Mouse (Mus musculus) left cerebral cortex, adult 8-10 months (tissue): ENCODE data around the gene Spef2. TPM values are rescaled to one million over a fixed set of nuclear protein-coding genes. Genes with fewer than 3 reads are reported as not detected.
"Not testable (repeated sequence)": the region's sequence is repeated elsewhere in the genome, so short reads cannot be mapped to it uniquely, and the experiment has no call there.

Experiments
- DNase-seq, 2 experiments: peaks; one replicate each; pipeline ENCODE4 v3.0.0; 2022; ENCODE audit warnings: low spot score in 2 of 2
- total RNA-seq, 4 experiments: library from RNA; stranded (reverse); gene quantifications; 2 replicates each; pipeline ENCODE4 v1.2.4; 2022

The Spef2 gene
- total RNA-seq, 4 experiments from 2014 or later, result 1.5 to 1.9 (median 1.6) TPM

- no peak for DNase-seq
Observed at GRCm38 (mm10) chr15:9677343-9678036, 71.2 kb downstream of the Spef2 start.

GRCm38 (mm10) chr15:9668575-9668974 lies 80.1 kb downstream of the Spef2 start:
- no peak for DNase-seq

GRCm38 (mm10) chr15:9664948-9665347 lies 83.7 kb downstream of the Spef2 start:
- DNase-seq, result not testable (repeated sequence)

- no peak for DNase-seq
Observed at GRCm38 (mm10) chr15:9661215-9661614, 87.5 kb downstream of the Spef2 start.

DNA sequence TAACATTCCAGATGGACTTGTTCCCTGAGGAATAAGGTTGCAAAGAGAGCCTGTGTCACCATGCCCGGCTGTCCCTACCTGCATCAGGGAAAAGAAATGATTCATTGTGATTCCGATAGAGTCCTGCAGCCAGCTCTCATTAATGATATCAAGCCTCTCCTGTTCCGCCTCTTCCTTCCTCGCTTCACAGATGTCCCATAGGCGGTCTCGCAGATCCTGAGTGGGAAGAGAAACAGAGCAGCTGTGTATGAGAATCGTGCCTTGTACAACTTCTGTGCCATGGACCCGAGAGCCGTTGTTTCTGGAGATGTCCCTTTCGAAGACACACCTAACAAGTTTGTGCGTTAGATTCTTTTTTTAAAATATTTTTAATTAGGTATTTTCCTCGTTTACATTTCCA lies 114.2 kb downstream of the Spef2 start:
- DNase-seq, result peak in 1 of 2 experiments; percentile 18

DNA sequence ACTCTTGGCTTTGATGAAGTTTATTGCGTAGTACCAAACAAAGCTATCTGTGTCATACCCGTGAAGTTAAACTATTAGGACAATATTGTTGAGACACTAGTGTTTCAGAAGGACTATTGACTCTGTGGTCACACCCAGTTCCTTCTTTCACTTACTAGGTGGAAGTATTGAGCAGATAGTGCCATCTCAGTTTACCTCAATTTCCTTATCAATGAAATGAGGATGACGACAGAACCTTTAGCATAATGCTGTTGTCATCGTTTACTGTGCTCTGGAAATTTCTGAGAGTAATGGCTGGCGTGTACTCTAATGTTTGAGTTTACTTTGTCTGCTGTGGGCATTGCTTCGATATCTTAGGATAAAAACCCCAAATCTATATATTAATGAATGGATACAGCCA lies 117.0 kb downstream of the Spef2 start:
- DNase-seq, result no peak

- no peak for DNase-seq
Observed at GRCm38 (mm10) chr15:9629660-9630059, 119.0 kb downstream of the Spef2 start.

- no peak for DNase-seq
Observed at GRCm38 (mm10) chr15:9624619-9625018, 124.0 kb downstream of the Spef2 start.

DNA sequence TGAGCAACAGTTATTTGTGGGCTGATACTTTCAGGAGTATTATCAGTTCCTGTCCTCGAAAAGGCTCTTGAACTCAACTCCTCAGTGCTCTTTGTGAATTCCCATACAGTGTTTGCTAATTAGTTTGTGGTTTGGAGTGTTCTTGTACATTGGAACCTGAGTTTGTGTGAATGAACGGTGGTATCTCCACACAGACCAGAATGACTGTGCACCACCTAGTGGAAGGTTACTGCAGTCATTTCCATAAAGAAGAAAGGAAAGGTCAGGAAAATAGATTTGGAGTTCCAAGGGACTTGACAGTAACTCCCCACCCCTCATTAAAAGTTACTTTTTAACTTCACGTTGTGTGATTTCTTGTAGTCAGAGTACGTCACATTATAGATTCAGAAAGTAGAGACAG lies 140.5 kb downstream of the Spef2 start:
- DNase-seq, result no peak

DNA sequence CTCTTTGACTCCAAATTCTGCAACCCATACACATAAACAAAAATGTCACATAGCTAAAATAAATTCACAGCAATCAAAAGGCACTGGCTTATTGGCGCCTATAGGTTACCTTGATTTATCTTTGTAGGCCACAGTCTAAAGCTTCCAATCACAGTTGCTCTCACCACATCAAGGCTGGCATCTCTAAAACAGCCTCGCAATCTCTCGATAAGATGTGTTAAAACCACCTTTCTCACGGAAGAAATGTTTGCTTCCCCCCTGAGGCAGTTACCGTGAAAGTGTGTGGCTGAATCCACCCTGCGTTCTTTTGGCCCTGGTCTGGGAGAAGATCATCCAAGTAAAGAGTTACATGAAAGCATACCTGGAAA lies 148.6 kb downstream of the Spef2 start:
- no peak for DNase-seq

- no peak for DNase-seq
Observed at GRCm38 (mm10) chr15:9599382-9600087, 149.1 kb downstream of the Spef2 start.

GRCm38 (mm10) chr15:9596298-9597060 lies 152.2 kb downstream of the Spef2 start:
- no peak for DNase-seq

DNA sequence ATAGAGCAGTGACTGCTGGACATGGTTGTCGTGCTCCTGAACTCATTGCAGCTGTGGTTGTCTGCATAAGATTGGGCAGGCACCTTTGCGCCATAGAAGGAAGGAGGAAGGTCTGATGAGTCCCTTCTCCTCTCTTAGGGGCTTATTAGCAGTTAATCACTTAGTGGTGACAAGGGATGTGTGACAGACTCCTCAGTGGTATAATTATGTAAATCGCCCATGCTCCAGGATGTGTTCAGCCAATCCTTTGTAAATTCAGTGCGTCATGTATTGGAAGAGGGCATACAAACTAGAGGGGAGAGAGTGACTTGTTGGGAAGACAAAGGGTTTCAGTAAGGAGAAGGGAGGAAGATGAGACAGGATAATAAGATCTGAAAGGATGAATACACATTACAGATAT lies 158.7 kb downstream of the Spef2 start:
- no peak for DNase-seq

DNA sequence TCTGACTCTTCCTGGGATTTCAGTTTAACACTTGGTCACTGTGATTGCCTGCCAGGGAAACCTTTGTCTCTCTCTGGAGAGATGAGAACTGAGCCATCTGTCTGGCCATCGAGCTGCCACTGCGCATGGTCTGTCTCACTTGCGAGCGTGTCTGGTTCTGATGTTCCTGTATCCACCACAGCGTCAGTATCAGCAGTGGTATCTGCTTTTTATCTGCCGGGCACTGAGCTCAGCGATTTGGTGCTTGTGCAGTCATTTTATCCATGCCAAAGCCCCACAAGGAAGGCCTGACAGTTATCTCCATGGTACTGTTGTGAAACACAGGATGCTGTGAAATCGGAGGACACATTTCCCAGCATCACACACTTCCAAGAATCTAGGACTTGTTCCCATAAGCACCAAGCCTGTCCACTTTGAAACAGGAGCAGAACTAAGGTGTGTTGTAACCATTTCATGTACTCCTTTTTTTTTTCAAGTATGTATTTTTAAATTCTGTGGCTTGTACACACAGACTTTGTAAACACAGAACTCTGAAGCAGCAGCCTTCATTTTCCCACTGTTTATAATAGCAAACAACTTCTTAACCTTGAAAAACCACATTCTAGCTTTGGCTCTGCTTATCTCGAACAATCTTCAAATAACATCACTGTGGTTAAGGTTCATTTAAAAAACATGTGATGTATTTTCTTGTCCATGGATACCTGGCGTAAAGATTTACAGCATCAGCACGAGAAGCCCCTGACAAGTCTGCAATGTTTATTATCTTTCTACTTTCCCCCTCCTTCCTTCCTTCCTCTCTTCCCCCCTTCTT lies 168.0 kb downstream of the Spef2 start:
- DNase-seq, result no peak

DNA sequence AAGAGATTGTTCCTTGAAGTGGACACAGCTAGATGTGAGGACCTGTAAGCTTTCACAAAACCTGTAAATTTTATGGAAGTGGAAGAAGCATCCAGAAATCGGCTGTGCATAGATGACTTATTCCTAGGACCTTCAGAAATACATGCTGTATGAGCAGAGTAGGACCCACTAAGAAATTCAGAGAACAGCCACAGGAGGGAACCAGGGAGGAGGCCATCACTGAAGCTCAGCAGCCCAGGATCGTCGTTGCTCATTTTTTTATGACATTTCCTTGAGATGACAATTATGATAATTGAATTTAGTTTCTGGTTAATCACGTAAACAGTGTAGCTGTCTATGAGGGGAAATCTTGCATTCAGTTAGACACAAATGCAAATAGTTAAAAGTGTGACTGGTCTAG lies 171.4 kb downstream of the Spef2 start:
- DNase-seq, result no peak

DNA sequence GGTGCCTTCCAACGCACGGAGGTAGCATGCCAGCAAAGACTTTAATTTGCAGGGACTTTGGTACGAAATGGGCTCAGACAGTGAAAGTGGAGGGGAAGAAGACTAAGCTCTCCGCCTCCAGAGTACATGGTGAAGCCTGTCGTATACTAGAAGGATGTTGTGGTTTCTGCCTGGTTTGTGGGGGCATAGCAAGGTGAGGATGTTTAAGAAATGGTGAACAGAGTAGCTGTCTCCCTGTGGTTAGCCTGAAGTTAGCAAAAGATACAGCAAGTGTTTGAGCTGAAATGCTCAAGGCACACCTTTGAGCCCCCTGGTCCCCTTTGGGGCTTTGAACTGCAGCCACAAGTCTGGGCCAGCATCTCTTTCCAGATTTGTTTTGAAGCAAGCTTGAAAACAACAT lies 173.9 kb downstream of the Spef2 start:
- no peak for DNase-seq

GRCm38 (mm10) chr15:9573361-9573760 lies 175.3 kb downstream of the Spef2 start:
- DNase-seq, result no peak

DNA sequence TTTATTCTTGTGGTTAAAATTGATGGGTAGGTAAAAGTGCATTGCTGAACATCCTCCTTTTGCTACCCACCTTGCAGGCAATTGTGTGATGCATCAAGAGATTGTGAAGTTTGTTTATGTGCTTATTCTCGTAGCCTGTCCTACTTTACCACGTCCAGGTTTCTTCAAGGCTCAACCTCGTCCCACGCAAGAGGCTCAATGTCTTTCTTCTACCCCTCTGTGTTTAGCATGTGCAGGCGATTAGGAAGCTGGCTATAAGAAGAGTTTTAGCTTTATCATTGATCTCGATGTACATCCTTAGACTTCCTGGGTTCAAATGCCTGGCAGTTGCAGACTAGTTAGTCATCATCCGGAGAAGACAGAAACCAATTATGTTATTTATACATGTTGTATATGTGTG lies 176.0 kb downstream of the Spef2 start:
- no peak for DNase-seq

- DNase-seq, result no peak
Observed at GRCm38 (mm10) chr15:9571896-9572295, 176.8 kb downstream of the Spef2 start.

DNA sequence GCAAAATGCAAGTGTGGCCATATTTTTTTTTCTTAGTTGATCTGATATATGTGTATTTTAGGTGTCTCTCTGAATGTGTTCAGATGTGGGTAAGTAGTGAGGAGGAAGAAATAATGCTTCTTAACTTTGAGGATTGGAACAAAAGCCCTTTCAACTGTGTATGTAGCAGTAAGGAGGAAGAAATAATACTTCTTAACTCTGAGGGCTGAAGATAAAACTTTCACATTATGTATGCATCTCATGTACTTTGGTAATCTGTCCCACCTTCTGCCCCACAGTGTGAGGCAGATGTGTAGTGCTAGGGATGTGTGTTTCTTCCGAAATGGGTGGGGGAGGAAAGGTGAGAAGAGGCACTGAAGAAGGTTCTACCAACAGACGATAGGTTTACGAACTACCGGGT lies 181.4 kb downstream of the Spef2 start:
- no peak for DNase-seq

DNA sequence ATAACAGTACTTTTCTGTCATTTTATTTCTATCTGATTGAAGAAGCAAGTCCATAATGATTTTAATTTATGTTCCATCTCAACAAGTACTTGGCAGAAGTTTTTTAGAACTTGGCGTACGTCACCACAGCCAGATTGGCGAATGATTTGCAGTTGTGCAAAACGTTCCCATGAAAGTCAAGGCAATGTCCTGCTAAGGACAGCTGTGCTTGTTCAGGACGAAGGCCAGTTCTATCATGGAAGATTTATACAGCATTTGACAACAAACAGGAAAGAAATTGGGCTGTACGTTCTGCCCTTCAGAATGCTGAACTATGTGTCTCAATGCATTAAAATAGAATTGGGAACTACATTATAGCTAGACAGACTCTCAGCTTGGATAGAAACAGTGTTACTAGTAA lies 183.3 kb downstream of the Spef2 start:
- no peak for DNase-seq

GRCm38 (mm10) chr15:9564156-9564555 lies 184.5 kb downstream of the Spef2 start:
- DNase-seq, result no peak
